Mouse (Mus musculus) left cerebral cortex, postnatal 25 days (tissue): ENCODE results near the gene Braf. TPM values are rescaled to one million over a fixed set of nuclear protein-coding genes. Genes with fewer than 3 reads are reported as not detected.

Experiments
- DNase-seq, 2 experiments: peaks; one replicate each; pipeline ENCODE4 v3.0.0; 2022; ENCODE audit warnings: low spot score in 2 of 2, mixed read lengths in 1 of 2
- intact Hi-C: fragments of 180-260 bp; cut with DNase I; formaldehyde crosslinking; loops from one replicate; pipeline ENCODE4 v1.15.1; 2025
- total RNA-seq, 2 experiments: library from RNA; stranded (reverse); gene quantifications; 2 replicates each; pipeline ENCODE4 v1.2.3; 2021

The Braf gene
- total RNA-seq, 2 experiments from 2014 or later = 111 TPM

- intact Hi-C loops = loop anchor here (1.0 kb wide), 1 partner anchor 99 kb away; no protein-coding TSS in a partner anchor
- DNase-seq = peak; percentile 88 to 95
Measured at GRCm38 (mm10) chr6:39562166-39563015, 162.9 kb downstream of the Braf start.

GRCm38 (mm10) chr6:39559276-39559939 lies 165.9 kb downstream of the Braf start:
- DNase-seq = no peak
- intact Hi-C loops = loop anchor here (5.0 kb wide), 1 partner anchor 42 kb away; no protein-coding TSS in a partner anchor

- DNase-seq = peak; percentile 86
- intact Hi-C loops = loop anchor here (5.0 kb wide), 1 partner anchor 40 kb away; no protein-coding TSS in a partner anchor
Measured at GRCm38 (mm10) chr6:39557723-39558261, 167.5 kb downstream of the Braf start, which contains the start of gene Dennd2a. Dennd2a (minus strand) TSS chr6:39557867.

- intact Hi-C loops = loop anchor here (5.0 kb wide), 1 partner anchor 40 kb away; no protein-coding TSS in a partner anchor
- DNase-seq = peak; percentile 20 to 37
Measured at GRCm38 (mm10) chr6:39556900-39557659, 168.2 kb downstream of the Braf start.

- intact Hi-C loops = loop anchor here (5.0 kb wide), 1 partner anchor 38 kb away; no protein-coding TSS in a partner anchor
Measured at GRCm38 (mm10) chr6:39555648-39555945, 169.7 kb downstream of the Braf start.

GRCm38 (mm10) chr6:39554888-39555647 lies 170.2 kb downstream of the Braf start:
- intact Hi-C loops = loop anchor here (5.0 kb wide), 1 partner anchor 38 kb away; no protein-coding TSS in a partner anchor
- DNase-seq = no peak

More at GRCm38 (mm10) chr6:39555648-39555945, 169.7 kb downstream of the Braf start:
- DNase-seq = no peak

Other genes starting within 250 kb of the Braf start
- 10 to 100 TPM; 20.2 to 22.0 TPM for gene Dennd2a, start 167.6 kb downstream of the Braf start, total RNA-seq
- gene Adck2, start 151.6 kb downstream of the Braf start, total RNA-seq = 10 to 100 TPM; 28.1 to 31.0 TPM
- under 1 TPM in 1 of 2 experiments, not detected in 1; 0.80 TPM for gene Gm42420, start 139.7 kb downstream of the Braf start, total RNA-seq
- gene Ndufb2, start 132.9 kb downstream of the Braf start, total RNA-seq = 100 to 1,000 TPM; 175 to 187 TPM
- gene Mrps33, start 85.5 kb upstream of the Braf start, total RNA-seq = 100 to 1,000 TPM in 1 of 2 experiments, 10 to 100 TPM in 1; 97.0 to 102 TPM
- gene Tmem178b, start 147.8 kb upstream of the Braf start, total RNA-seq = 100 to 1,000 TPM; 278 to 312 TPM